Mouse (Mus musculus) forebrain, postnatal 0 days (tissue): ENCODE measurements around the gene Nrg3. TPM values are rescaled to one million over a fixed set of nuclear protein-coding genes. Genes with fewer than 3 reads are reported as not detected.
"Not testable (repeated sequence)": the region's sequence is repeated elsewhere in the genome, so short reads cannot be mapped to it uniquely, and the experiment has no call there.

Source experiments
- ATAC-seq: fragments of 200-750 bp; cut with Nextera tagmentation; 2 replicates; pipeline ENCODE4 v1.8.0; 2017; ENCODE audit warnings: mild to moderate bottlenecking, moderate library complexity
- DNase-seq: peaks from one replicate; pipeline ENCODE4 v3.0.0-alpha.2; 2015
- H3K27ac ChIP-seq: fragments of 300-500 bp; sonication (generic); 2 replicates; pipeline ENCODE4 v1.5.1; 2014; ENCODE audit warnings: low read depth, mild to moderate bottlenecking, antibody characterized with exemption, low read length, moderate library complexity, mixed read lengths
- H3K27me3 ChIP-seq: fragments of 300-500 bp; sonication (generic); 2 replicates; pipeline ENCODE4 v1.6.1; 2014; ENCODE audit warnings: mild to moderate bottlenecking, low read length, mixed read lengths; ENCODE audit not compliant: insufficient read depth
- H3K36me3 ChIP-seq: fragments of 300-500 bp; sonication (generic); 2 replicates; pipeline ENCODE4 v1.6.1; 2014; ENCODE audit warnings: mild to moderate bottlenecking, moderate library complexity; ENCODE audit not compliant: insufficient read depth
- H3K4me1 ChIP-seq: fragments of 300-500 bp; sonication (generic); 2 replicates; pipeline ENCODE4 v1.6.1; 2014; ENCODE audit warnings: antibody characterized with exemption; ENCODE audit not compliant: insufficient read depth
- H3K4me2 ChIP-seq: fragments of 300-500 bp; sonication (generic); 2 replicates; pipeline ENCODE4 v1.6.1; 2014; ENCODE audit warnings: low read depth, mild to moderate bottlenecking, moderate library complexity
- H3K4me3 ChIP-seq: fragments of 300-500 bp; sonication (generic); 2 replicates; pipeline ENCODE4 v1.5.1; 2014; ENCODE audit warnings: low read depth, low read length, mixed read lengths
- H3K9ac ChIP-seq: fragments of 300-500 bp; sonication (generic); 2 replicates; pipeline ENCODE4 v1.6.1; 2014; ENCODE audit warnings: mild to moderate bottlenecking
- H3K9me3 ChIP-seq: fragments of 300-500 bp; sonication (generic); 2 replicates; pipeline ENCODE4 v1.6.1; 2016; ENCODE audit warnings: low read length
- CTCF ChIP-seq: sonication (generic); IDR thresholded peaks from 2 replicates; pipeline ENCODE4 v1.5.1; 2016; ENCODE audit warnings: antibody characterized with exemption, control low read depth, low read depth
- WGBS: fragments of 180-500 bp; shearing (Covaris S2); extraction: QIAGEN DNeasy Blood & Tissue Kit; methylation state at CpG from one replicate; pipeline ENCODE4 v1.1.7; 2014; 5-methylcytosine and 5-hydroxymethylcytosine counted together
- polyA plus RNA-seq: library from polyadenylated mRNA; unstranded; fragments of >200 nt; fragmentation: Nextera tagmentation; extraction: Ambion mirVana; gene quantifications from 2 replicates; pipeline ENCODE4 v1.2.1, GENCODE M21; 2015
- total RNA-seq: library from RNA; depleted of rRNA; stranded (reverse); fragments of >200 nt; gene quantifications from 2 replicates; pipeline ENCODE4 v1.2.3, GENCODE M21; 2014

The Nrg3 gene
- total and polyA plus RNA-seq, 2 experiments from 2014 or later = 8.1 to 33.1 TPM

GRCm38 (mm10) chr14:39240267-39240666, 232.6 kb downstream of the Nrg3 start:
- no peak for TF ChIP-seq CTCF
- H3K27me3 ChIP-seq = no peaks in the 10 kb centered on the region
- ATAC-seq (no peak), DNase-seq (no peak)
- no peak overlapping the region for H3K4me2 ChIP-seq
- H3K9ac ChIP-seq = no peak overlapping the region
- no peak overlapping the region for H3K27ac ChIP-seq
- H3K9me3 ChIP-seq = no peaks in the 10 kb centered on the region
- 75% methylated on average over 2 of the region's 2 CpGs for WGBS
- no peaks in the 10 kb centered on the region for H3K36me3 ChIP-seq
- H3K4me1 ChIP-seq = no peaks in the 10 kb centered on the region
- no peak overlapping the region for H3K4me3 ChIP-seq

GRCm38 (mm10) chr14:39211472-39211871, 261.4 kb downstream of the Nrg3 start:
- no peaks in the 10 kb centered on the region for H3K9me3 ChIP-seq
- no peak overlapping the region for H3K27ac ChIP-seq
- no peak overlapping the region for H3K9ac ChIP-seq
- DNase-seq (no peak), ATAC-seq (no peak)
- no peak overlapping the region for H3K4me2 ChIP-seq
- H3K4me1 ChIP-seq = no peaks in the 10 kb centered on the region
- H3K27me3 ChIP-seq = no peaks in the 10 kb centered on the region
- 33% methylated on average over 1 of the region's 1 CpGs for WGBS
- no peak for TF ChIP-seq CTCF
- H3K36me3 ChIP-seq = no peaks in the 10 kb centered on the region
- no peak overlapping the region for H3K4me3 ChIP-seq

- Histone ChIP-seq H3K27me3 (no peaks in the 10 kb centered on the region), H3K9ac (no peak overlapping the region), H3K27ac (no peak overlapping the region), H3K4me2 (no peak overlapping the region), H3K36me3 (no peaks in the 10 kb centered on the region), H3K9me3 (no peaks in the 10 kb centered on the region), H3K4me3 (no peak overlapping the region), H3K4me1 (no peaks in the 10 kb centered on the region)
- ATAC-seq (0 out of 2 replicates have a peak, but pooled peaks have one; percentile 32), DNase-seq (no peak)
- no peak for TF ChIP-seq CTCF
- 61% methylated on average over 5 of the region's 5 CpGs for WGBS
Measured at GRCm38 (mm10) chr14:39191946-39192345, 280.9 kb downstream of the Nrg3 start.

- no peak for DNase-seq
- H3K36me3 ChIP-seq = no peaks in the 10 kb centered on the region
- H3K4me3 ChIP-seq = no peak overlapping the region
- H3K4me2 ChIP-seq = no peak overlapping the region
- no peak for TF ChIP-seq CTCF
- no peak overlapping the region for H3K9ac ChIP-seq
- no peak overlapping the region for H3K27ac ChIP-seq
- no peaks in the 10 kb centered on the region for H3K27me3 ChIP-seq
- H3K9me3 ChIP-seq = no peaks in the 10 kb centered on the region
- no peaks in the 10 kb centered on the region for H3K4me1 ChIP-seq
- 72% methylated on average over 2 of the region's 2 CpGs for WGBS
- no peak for ATAC-seq
Measured at GRCm38 (mm10) chr14:39173709-39174108, 299.2 kb downstream of the Nrg3 start.

GRCm38 (mm10) chr14:39160140-39160539, 312.7 kb downstream of the Nrg3 start:
- Histone ChIP-seq H3K9ac (no peak overlapping the region), H3K9me3 (no peaks in the 10 kb centered on the region), H3K27ac (no peak overlapping the region), H3K4me1 (no peaks in the 10 kb centered on the region), H3K36me3 (no peaks in the 10 kb centered on the region), H3K4me2 (no peak overlapping the region), H3K27me3 (no peaks in the 10 kb centered on the region), H3K4me3 (no peak overlapping the region)
- ATAC-seq (no peak), DNase-seq (no peak)
- TF ChIP-seq CTCF = no peak
- 79% methylated on average over 3 of the region's 3 CpGs for WGBS

- H3K36me3 ChIP-seq = no peaks in the 10 kb centered on the region
- DNase-seq (no peak), ATAC-seq (no peak)
- H3K4me2 ChIP-seq = no peak overlapping the region
- H3K27ac ChIP-seq = no peak overlapping the region
- 53% methylated on average over 1 of the region's 1 CpGs for WGBS
- no peak overlapping the region for H3K4me3 ChIP-seq
- TF ChIP-seq CTCF = no peak
- no peaks in the 10 kb centered on the region for H3K27me3 ChIP-seq
- H3K4me1 ChIP-seq = no peaks in the 10 kb centered on the region
- no peaks in the 10 kb centered on the region for H3K9me3 ChIP-seq
- no peak overlapping the region for H3K9ac ChIP-seq
Measured at GRCm38 (mm10) chr14:39155462-39155861, 317.4 kb downstream of the Nrg3 start.

- Histone ChIP-seq H3K27ac (no peak overlapping the region), H3K9ac (no peak overlapping the region), H3K36me3 (no peaks in the 10 kb centered on the region), H3K4me3 (no peak overlapping the region), H3K27me3 (no peaks in the 10 kb centered on the region), H3K4me1 (no peaks in the 10 kb centered on the region), H3K4me2 (no peak overlapping the region), H3K9me3 (no peaks in the 10 kb centered on the region)
- no peak for DNase-seq
- no peak for TF ChIP-seq CTCF
- WGBS = 91% methylated on average over 2 of the region's 2 CpGs
- ATAC-seq = no peak
Measured at GRCm38 (mm10) chr14:39129766-39130165, 343.1 kb downstream of the Nrg3 start.

- H3K9ac ChIP-seq = no peak overlapping the region
Measured at GRCm38 (mm10) chr14:39117977-39118376, 354.9 kb downstream of the Nrg3 start.

GRCm38 (mm10) chr14:39116522-39117231, 356.2 kb downstream of the Nrg3 start:
- not testable (repeated sequence) for ATAC-seq, DNase-seq, H3K27me3 ChIP-seq, H3K4me3 ChIP-seq, H3K9ac ChIP-seq, H3K4me2 ChIP-seq, H3K4me1 ChIP-seq, H3K9me3 ChIP-seq, H3K27ac ChIP-seq, H3K36me3 ChIP-seq
- 91% methylated on average over 3 of the region's 3 CpGs for WGBS

More at GRCm38 (mm10) chr14:39117977-39118376, 354.9 kb downstream of the Nrg3 start:
- no peak overlapping the region for H3K27ac ChIP-seq
- H3K9me3 ChIP-seq = no peaks in the 10 kb centered on the region
- no peak overlapping the region for H3K4me2 ChIP-seq
- no peak overlapping the region for H3K4me3 ChIP-seq
- DNase-seq = no peak
- no peaks in the 10 kb centered on the region for H3K4me1 ChIP-seq
- no peak for ATAC-seq
- TF ChIP-seq CTCF = no peak
- no peaks in the 10 kb centered on the region for H3K36me3 ChIP-seq
- H3K27me3 ChIP-seq = no peaks in the 10 kb centered on the region
- WGBS = 51% methylated on average over 3 of the region's 3 CpGs
